Mouse (Mus musculus) midbrain, embryonic 14.5 days (tissue): ENCODE results near the gene Egfr. TPM values are rescaled to one million over a fixed set of nuclear protein-coding genes. Genes with fewer than 3 reads are reported as not detected.

Experiments used
- ATAC-seq: fragments of 200-750 bp; cut with Nextera tagmentation; 2 replicates; pipeline ENCODE4 v1.8.0; 2017; ENCODE audit warnings: moderate number of reproducible peaks, moderate library complexity; ENCODE audit not compliant: low FRiP score, low TSS enrichment
- DNase-seq: peaks from one replicate; pipeline ENCODE4 v3.0.0-alpha.2; 2015
- H3K27ac ChIP-seq: fragments of 300-500 bp; sonication (generic); replicated peaks from 2 replicates; pipeline ENCODE4 v1.5.1; 2014; ENCODE audit warnings: mild to moderate bottlenecking, low read depth, low read length, moderate library complexity
- H3K27me3 ChIP-seq: fragments of 300-500 bp; sonication (generic); 2 replicates; pipeline ENCODE4 v1.6.1; 2014; ENCODE audit warnings: low read length, control low read depth, mixed read lengths; ENCODE audit not compliant: control insufficient read depth, insufficient read depth
- H3K36me3 ChIP-seq: fragments of 300-500 bp; sonication (generic); 2 replicates; pipeline ENCODE4 v1.6.1; 2014; ENCODE audit warnings: low read length, control low read depth; ENCODE audit not compliant: control insufficient read depth, insufficient read depth
- H3K4me1 ChIP-seq: fragments of 300-500 bp; sonication (generic); 2 replicates; pipeline ENCODE4 v1.6.1; 2014; ENCODE audit warnings: mild to moderate bottlenecking, antibody characterized with exemption, low read length, control low read depth; ENCODE audit not compliant: control insufficient read depth, insufficient read depth
- H3K4me2 ChIP-seq: fragments of 300-500 bp; sonication (generic); 2 replicates; pipeline ENCODE4 v1.6.1; 2014; ENCODE audit warnings: mild to moderate bottlenecking, low read length, moderate library complexity
- H3K4me3 ChIP-seq: fragments of 300-500 bp; sonication (generic); replicated peaks from 2 replicates; pipeline ENCODE4 v1.5.1; 2014; ENCODE audit warnings: low read depth, low read length
- H3K9ac ChIP-seq: fragments of 300-500 bp; sonication (generic); replicated peaks from 2 replicates; pipeline ENCODE4 v1.6.1; 2014; ENCODE audit warnings: mild to moderate bottlenecking, low read length, moderate library complexity
- H3K9me3 ChIP-seq: fragments of 300-500 bp; sonication (generic); 2 replicates; pipeline ENCODE4 v1.6.1; 2016; ENCODE audit warnings: low read length, control low read depth, mixed read lengths; ENCODE audit not compliant: control insufficient read depth
- WGBS: fragments of 180-500 bp; shearing (Covaris S2); extraction: QIAGEN DNeasy Blood & Tissue Kit; methylation state at CpG from one replicate; pipeline ENCODE4 v1.1.7; 2014; 5-methylcytosine and 5-hydroxymethylcytosine counted together
- polyA plus RNA-seq: library from polyadenylated mRNA; unstranded; fragments of >200 nt; fragmentation: Nextera tagmentation; extraction: Ambion mirVana; gene quantifications from 2 replicates; pipeline ENCODE4 v1.2.1, GENCODE M21; 2014

Gene Egfr
- polyA plus RNA-seq, 1 experiment from 2014 or later, result 4.2 TPM

- ATAC-seq (no peak), DNase-seq (no peak)
- Histone ChIP-seq H3K4me2 (no peak overlapping the region), H3K27ac (no peak overlapping the region), H3K4me1 (no peaks in the 10 kb centered on the region), H3K36me3 (no peaks in the 10 kb centered on the region), H3K27me3 (no peaks in the 10 kb centered on the region), H3K4me3 (no peak overlapping the region), H3K9ac (no peak overlapping the region), H3K9me3 (no peaks in the 10 kb centered on the region)
- WGBS, result 86% methylated on average over 6 of the region's 6 CpGs
These were observed 43.5 kb downstream of the Egfr start for GRCm38 (mm10) chr11:16795513-16795912.

GRCm38 (mm10) chr11:16797456-16797855, 45.5 kb downstream of the Egfr start:
- Histone ChIP-seq H3K4me1 (no peaks in the 10 kb centered on the region), H3K4me3 (no peak overlapping the region), H3K9ac (no peak overlapping the region), H3K27ac (no peak overlapping the region), H3K4me2 (no peak overlapping the region), H3K9me3 (no peaks in the 10 kb centered on the region), H3K36me3 (no peaks in the 10 kb centered on the region), H3K27me3 (no peaks in the 10 kb centered on the region)
- no peak for DNase-seq
- WGBS, result 92% methylated on average over 3 of the region's 3 CpGs
- no peak for ATAC-seq

GRCm38 (mm10) chr11:16798136-16798535, 46.1 kb downstream of the Egfr start:
- no peak overlapping the region for H3K4me2 ChIP-seq
- H3K4me1 ChIP-seq, result no peaks in the 10 kb centered on the region
- H3K36me3 ChIP-seq, result no peaks in the 10 kb centered on the region
- H3K9ac ChIP-seq, result no peak overlapping the region
- no peak for ATAC-seq
- H3K4me3 ChIP-seq, result no peak overlapping the region
- H3K27ac ChIP-seq, result no peak overlapping the region
- no peaks in the 10 kb centered on the region for H3K9me3 ChIP-seq
- no peaks in the 10 kb centered on the region for H3K27me3 ChIP-seq
- no peak for DNase-seq

- Histone ChIP-seq H3K9me3 (no peaks in the 10 kb centered on the region), H3K4me3 (no peak overlapping the region), H3K4me2 (no peak overlapping the region), H3K27ac (no peak overlapping the region), H3K9ac (no peak overlapping the region), H3K36me3 (no peaks in the 10 kb centered on the region), H3K4me1 (no peaks in the 10 kb centered on the region), H3K27me3 (no peaks in the 10 kb centered on the region)
- no peak for DNase-seq
- 91% methylated on average over 6 of the region's 6 CpGs for WGBS
- ATAC-seq, result no peak
These were observed 48.5 kb downstream of the Egfr start for GRCm38 (mm10) chr11:16800507-16800906.

- no peaks in the 10 kb centered on the region for H3K4me1 ChIP-seq
- no peak for ATAC-seq
- DNase-seq, result no peak
- H3K36me3 ChIP-seq, result no peaks in the 10 kb centered on the region
- no peaks in the 10 kb centered on the region for H3K27me3 ChIP-seq
- H3K4me2 ChIP-seq, result no peak overlapping the region
- H3K9ac ChIP-seq, result no peak overlapping the region
- H3K9me3 ChIP-seq, result no peaks in the 10 kb centered on the region
- H3K4me3 ChIP-seq, result no peak overlapping the region
- no peak overlapping the region for H3K27ac ChIP-seq
- WGBS, result 89% methylated on average over 1 of the region's 1 CpGs
These were observed 50.7 kb downstream of the Egfr start for GRCm38 (mm10) chr11:16802668-16803067.

- Histone ChIP-seq H3K27me3 (no peaks in the 10 kb centered on the region), H3K9me3 (no peaks in the 10 kb centered on the region), H3K4me3 (no peak overlapping the region), H3K4me1 (no peaks in the 10 kb centered on the region), H3K36me3 (no peaks in the 10 kb centered on the region), H3K27ac (no peak overlapping the region), H3K9ac (no peak overlapping the region), H3K4me2 (no peak overlapping the region)
- WGBS, result 88% methylated on average over 2 of the region's 2 CpGs
- DNase-seq, result no peak
- no peak for ATAC-seq
These were observed 52.0 kb downstream of the Egfr start for GRCm38 (mm10) chr11:16804016-16804415.

GRCm38 (mm10) chr11:16805886-16806285, 53.9 kb downstream of the Egfr start:
- Histone ChIP-seq H3K9ac (no peak overlapping the region), H3K27ac (no peak overlapping the region), H3K9me3 (no peaks in the 10 kb centered on the region), H3K36me3 (no peaks in the 10 kb centered on the region), H3K4me3 (no peak overlapping the region), H3K27me3 (no peaks in the 10 kb centered on the region), H3K4me2 (no peak overlapping the region), H3K4me1 (no peaks in the 10 kb centered on the region)
- 94% methylated on average over 4 of the region's 4 CpGs for WGBS
- no peak for DNase-seq
- ATAC-seq, result no peak

- ATAC-seq, result no peak
- Histone ChIP-seq H3K36me3 (no peaks in the 10 kb centered on the region), H3K27me3 (no peaks in the 10 kb centered on the region), H3K4me3 (no peak overlapping the region), H3K4me2 (no peak overlapping the region), H3K9ac (no peak overlapping the region), H3K27ac (no peak overlapping the region), H3K9me3 (no peaks in the 10 kb centered on the region), H3K4me1 (no peaks in the 10 kb centered on the region)
- WGBS, result 88% methylated on average over 9 of the region's 9 CpGs
- DNase-seq, result no peak
These were observed 57.4 kb downstream of the Egfr start for GRCm38 (mm10) chr11:16809161-16809967.

GRCm38 (mm10) chr11:16810086-16810485, 58.1 kb downstream of the Egfr start:
- no peak overlapping the region for H3K27ac ChIP-seq
- H3K27me3 ChIP-seq, result no peaks in the 10 kb centered on the region
- H3K4me3 ChIP-seq, result no peak overlapping the region
- no peak overlapping the region for H3K4me2 ChIP-seq
- no peaks in the 10 kb centered on the region for H3K9me3 ChIP-seq
- 86% methylated on average over 3 of the region's 3 CpGs for WGBS
- no peaks in the 10 kb centered on the region for H3K36me3 ChIP-seq
- no peaks in the 10 kb centered on the region for H3K4me1 ChIP-seq
- H3K9ac ChIP-seq, result no peak overlapping the region
- DNase-seq (no peak), ATAC-seq (no peak)
